Mouse (Mus musculus): ENCODE results near the gene Fbxl18.
A peak's percentile ranks its signal among the peaks of the same experiment; 100 is the strongest.

Gene Fbxl18

GRCm38 (mm10) chr5:142894918-142895613 lies at the start of gene Fbxl18:
Gene Fbxl18 (minus strand): TSS chr5:142895421.
- peak; percentile 90 to 92 for DNase-seq

- DNase-seq = no peak
Measured at GRCm38 (mm10) chr5:142940393-142940792, 45.2 kb upstream of the Fbxl18 start.

GRCm38 (mm10) chr5:142937956-142938727 lies 42.9 kb upstream of the Fbxl18 start:
- DNase-seq = no peak

GRCm38 (mm10) chr5:142936336-142936719 lies 41.1 kb upstream of the Fbxl18 start:
- DNase-seq = peak; percentile 83 to 84

- DNase-seq = peak; percentile 80 to 84
Measured at GRCm38 (mm10) chr5:142935642-142936335, 40.6 kb upstream of the Fbxl18 start.

GRCm38 (mm10) chr5:142932731-142933130 lies 37.5 kb upstream of the Fbxl18 start:
- DNase-seq = peak; percentile 12 to 22

- peak; percentile 66 to 87 for DNase-seq
Measured at GRCm38 (mm10) chr5:142932084-142932685, 37.0 kb upstream of the Fbxl18 start.

- no peak for DNase-seq
Measured at GRCm38 (mm10) chr5:142931241-142931745, 36.1 kb upstream of the Fbxl18 start.

- DNase-seq = no peak
Measured at GRCm38 (mm10) chr5:142929400-142929752, 34.2 kb upstream of the Fbxl18 start.

- DNase-seq = peak in 1 of 2 experiments; percentile 14
Measured at GRCm38 (mm10) chr5:142928749-142929399, 33.7 kb upstream of the Fbxl18 start.

- DNase-seq = no peak
Measured at GRCm38 (mm10) chr5:142927341-142927930, 32.2 kb upstream of the Fbxl18 start.

GRCm38 (mm10) chr5:142926940-142927228 lies 31.7 kb upstream of the Fbxl18 start:
- no peak for DNase-seq

GRCm38 (mm10) chr5:142926204-142926939 lies 31.2 kb upstream of the Fbxl18 start:
- no peak for DNase-seq

- DNase-seq = no peak
Measured at GRCm38 (mm10) chr5:142924336-142924959, 29.2 kb upstream of the Fbxl18 start.

GRCm38 (mm10) chr5:142923781-142924180 lies 28.6 kb upstream of the Fbxl18 start:
- no peak for DNase-seq

GRCm38 (mm10) chr5:142922251-142922650 lies 27.0 kb upstream of the Fbxl18 start:
- DNase-seq = no peak

GRCm38 (mm10) chr5:142921074-142921459 lies 25.8 kb upstream of the Fbxl18 start:
- no peak for DNase-seq

GRCm38 (mm10) chr5:142920311-142921073 lies 25.3 kb upstream of the Fbxl18 start:
- DNase-seq = no peak

GRCm38 (mm10) chr5:142917402-142917801 lies 22.2 kb upstream of the Fbxl18 start:
- DNase-seq = no peak

GRCm38 (mm10) chr5:142916593-142916992 lies 21.4 kb upstream of the Fbxl18 start:
- DNase-seq = no peak
